Mouse (Mus musculus) gastrocnemius, adult 2 months (tissue): Measurements from ENCODE around the gene Slc6a15. TPM values are rescaled to one million over a fixed set of nuclear protein-coding genes. Genes with fewer than 3 reads are reported as not detected.
A peak's percentile ranks its signal among the peaks of the same experiment; 100 is the strongest.

Source experiments
- DNase-seq: peaks from one replicate; pipeline ENCODE4 v3.0.0; 2022
- H3K27ac ChIP-seq: fragments of 200-600 bp; 2 replicates; pipeline ENCODE4 v1.8.1; 2022; ENCODE audit warnings: mild to moderate bottlenecking
- H3K4me3 ChIP-seq: fragments of 200-600 bp; 2 replicates; pipeline ENCODE4 v1.8.1; 2022; ENCODE audit warnings: mild to moderate bottlenecking, moderate library complexity
- CTCF ChIP-seq: fragments of 200-600 bp; IDR thresholded peaks from 2 replicates; pipeline ENCODE4 v1.8.1; 2022; ENCODE audit warnings: antibody characterized with exemption, mild to moderate bottlenecking, moderate library complexity
- intact Hi-C: fragments of 180-260 bp; cut with DNase I; formaldehyde crosslinking; loops from one replicate; pipeline ENCODE4 v1.15.1; 2025
- long read RNA-seq, 2 experiments: library from polyadenylated mRNA; stranded (forward); transcript quantifications; one replicate each; pipeline ENCODE4 v2.0.0; 2021
- total RNA-seq, 2 experiments: library from RNA; stranded (reverse); gene quantifications; 2 replicates each; pipeline ENCODE4 v1.2.3; 2021

The Slc6a15 gene
- total RNA-seq = under 1 TPM; 0.08 to 0.20 TPM
- long read RNA-seq, experiment 1 = 0 reads
- long read RNA-seq, experiment 2 = 0 reads

DNA sequence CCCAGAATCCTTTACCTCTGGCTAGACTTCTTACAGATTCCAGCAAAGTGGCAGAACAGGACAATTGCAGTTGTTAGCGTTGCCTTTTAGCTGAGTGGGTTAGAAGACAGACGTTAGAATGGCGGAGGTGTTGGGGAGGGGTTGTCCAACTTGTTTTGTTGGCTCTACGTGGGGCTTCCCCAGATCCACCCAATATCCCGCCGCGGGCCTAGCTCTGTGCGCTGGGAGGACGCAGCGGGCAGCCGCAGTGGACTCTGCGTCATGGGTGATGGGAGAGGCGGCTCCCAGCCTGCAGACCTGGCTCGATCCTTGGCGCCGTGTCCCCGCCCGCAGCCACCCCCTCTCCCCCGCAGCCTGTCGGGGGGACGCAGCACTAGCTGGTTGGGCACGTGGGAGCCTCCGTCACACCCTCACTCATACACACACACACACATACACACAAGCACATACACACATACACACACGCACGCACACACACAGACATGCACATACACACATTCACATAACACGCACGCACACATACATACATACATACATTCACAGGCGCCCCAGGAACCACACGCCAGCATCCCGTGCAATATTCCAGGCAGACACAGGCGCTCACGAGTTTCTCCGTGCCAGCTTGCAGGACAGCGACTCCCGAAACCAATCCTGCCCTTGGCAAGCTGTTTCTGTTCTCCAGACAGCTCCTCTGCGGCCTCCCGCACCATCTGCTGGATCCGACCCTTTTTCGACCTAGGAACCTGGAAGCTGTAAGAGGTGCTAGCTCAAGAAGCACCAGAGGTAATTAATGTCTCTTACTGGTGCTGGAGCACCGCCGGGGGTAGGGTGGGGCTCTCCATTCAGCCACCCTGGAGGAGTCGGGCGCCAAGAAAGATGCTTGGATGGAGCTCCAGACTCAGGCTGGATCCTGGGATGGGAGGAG, at the start of gene Slc6a15:
TSS of gene Slc6a15 (plus strand) at position 413 of the 925 bp plus-strand sequence.
- no peak within 1 kb of the TSS for H3K27ac ChIP-seq
- no peak for TF ChIP-seq CTCF
- DNase-seq = peak; percentile 15
- peak within 1 kb of the TSS; percentile 69 for H3K4me3 ChIP-seq
- intact Hi-C loops = no loop called here

DNA sequence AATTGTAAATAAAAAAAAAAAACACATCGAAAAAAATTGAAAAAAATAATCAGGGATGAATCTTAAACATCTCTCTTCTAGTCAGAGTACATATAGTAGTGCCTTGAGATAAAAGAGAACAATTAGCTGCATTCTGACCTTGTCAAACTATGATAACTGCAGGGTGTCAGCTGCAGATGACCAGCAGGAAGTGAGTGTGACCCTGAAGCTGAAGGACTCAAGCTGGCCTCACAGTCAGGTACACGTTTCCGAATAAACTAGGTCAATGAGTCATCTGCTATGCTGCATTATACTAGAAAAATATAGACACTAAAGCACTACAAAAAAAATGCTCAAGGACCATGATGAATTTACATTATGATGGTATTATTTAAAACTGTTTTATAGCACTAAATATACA, 45.6 kb upstream of the Slc6a15 start:
- TF ChIP-seq CTCF = no peak
- intact Hi-C loops = no loop called here
- no peak overlapping the region for H3K4me3 ChIP-seq
- H3K27ac ChIP-seq = no peak overlapping the region
- no peak for DNase-seq

DNA sequence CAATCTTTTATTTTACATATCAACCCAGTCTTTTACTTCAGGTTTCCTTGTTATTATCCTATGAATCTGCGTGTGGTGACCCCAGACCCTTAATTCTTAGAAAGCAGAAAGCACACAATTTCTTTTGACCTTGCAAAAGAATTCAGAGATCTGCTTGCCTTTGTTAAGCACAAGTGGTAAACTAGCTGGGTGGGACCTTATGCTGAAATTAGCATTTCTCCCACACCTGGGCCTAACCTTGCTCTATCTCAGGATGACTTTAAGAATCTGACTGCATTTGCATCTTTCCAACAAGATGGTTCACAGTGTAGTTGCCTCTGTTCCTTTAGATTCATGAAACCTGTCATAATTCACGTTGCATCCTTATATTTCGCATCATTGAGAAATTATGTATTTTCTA, 44.2 kb upstream of the Slc6a15 start:
- no peak for TF ChIP-seq CTCF
- intact Hi-C loops = no loop called here
- Histone ChIP-seq H3K27ac (no peak overlapping the region), H3K4me3 (no peak overlapping the region)
- no peak for DNase-seq

DNA sequence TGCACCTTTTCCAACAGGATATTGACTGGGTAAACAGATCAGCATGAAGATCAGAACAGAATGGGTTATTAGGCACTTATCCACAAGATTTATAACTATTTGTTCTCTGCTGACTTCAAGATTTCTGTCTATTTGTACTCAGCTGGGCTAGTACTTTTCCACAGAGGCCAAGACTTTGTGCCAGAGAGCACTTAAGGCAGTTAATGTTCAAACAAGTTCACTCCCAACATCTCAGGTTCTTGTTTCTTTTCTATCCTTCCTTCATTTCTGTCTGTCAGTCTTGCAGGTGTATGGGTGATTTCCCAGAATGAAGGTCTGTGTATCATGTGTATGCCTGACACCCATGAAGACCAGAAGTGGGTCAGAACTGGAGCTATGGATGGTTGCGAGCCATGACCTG, 33.3 kb upstream of the Slc6a15 start:
- Histone ChIP-seq H3K27ac (no peak overlapping the region), H3K4me3 (no peak overlapping the region)
- TF ChIP-seq CTCF = no peak
- intact Hi-C loops = no loop called here
- DNase-seq = no peak

DNA sequence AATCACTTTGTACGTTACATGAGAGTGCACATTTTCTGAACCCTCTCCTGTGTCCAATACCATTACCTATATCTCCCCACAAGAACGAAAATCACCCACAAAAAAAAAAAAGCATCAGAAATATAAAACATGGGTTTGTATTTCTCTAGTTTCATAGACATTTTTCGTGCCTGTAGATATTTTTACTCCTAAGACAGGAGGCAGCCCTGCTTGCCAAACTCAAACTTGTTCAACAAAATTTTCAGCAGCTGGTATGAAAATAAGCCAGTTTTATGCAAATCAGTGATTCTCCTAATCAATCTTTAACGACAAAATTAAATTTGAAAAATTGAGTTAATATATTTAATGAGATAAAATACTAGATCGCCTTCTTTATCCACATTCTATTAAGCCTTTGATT, 27.7 kb upstream of the Slc6a15 start:
- no peak for TF ChIP-seq CTCF
- intact Hi-C loops = no loop called here
- DNase-seq = no peak
- no peak overlapping the region for H3K27ac ChIP-seq
- no peak overlapping the region for H3K4me3 ChIP-seq

DNA sequence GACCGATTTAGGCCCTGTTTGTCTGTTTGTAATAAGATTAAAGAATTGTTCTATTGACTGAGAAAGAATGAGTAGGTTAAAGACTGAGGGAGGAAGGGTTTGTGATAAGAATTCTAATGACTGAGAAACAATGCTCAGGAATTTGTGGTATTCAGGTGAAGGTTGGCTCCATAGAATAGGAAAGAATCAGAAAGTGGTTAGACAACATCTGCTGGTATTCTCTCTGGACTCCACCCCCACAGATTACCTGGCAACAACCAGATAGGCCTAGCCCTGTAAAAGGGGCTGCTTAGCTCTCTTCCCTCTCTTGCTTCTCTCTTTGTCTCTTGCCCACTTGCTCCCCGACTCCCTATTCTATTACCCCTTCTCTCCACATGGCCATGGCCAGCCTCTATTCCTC, 20.8 kb upstream of the Slc6a15 start:
- Histone ChIP-seq H3K4me3 (no peak overlapping the region), H3K27ac (no peak overlapping the region)
- no peak for TF ChIP-seq CTCF
- DNase-seq = no peak
- intact Hi-C loops = no loop called here

DNA sequence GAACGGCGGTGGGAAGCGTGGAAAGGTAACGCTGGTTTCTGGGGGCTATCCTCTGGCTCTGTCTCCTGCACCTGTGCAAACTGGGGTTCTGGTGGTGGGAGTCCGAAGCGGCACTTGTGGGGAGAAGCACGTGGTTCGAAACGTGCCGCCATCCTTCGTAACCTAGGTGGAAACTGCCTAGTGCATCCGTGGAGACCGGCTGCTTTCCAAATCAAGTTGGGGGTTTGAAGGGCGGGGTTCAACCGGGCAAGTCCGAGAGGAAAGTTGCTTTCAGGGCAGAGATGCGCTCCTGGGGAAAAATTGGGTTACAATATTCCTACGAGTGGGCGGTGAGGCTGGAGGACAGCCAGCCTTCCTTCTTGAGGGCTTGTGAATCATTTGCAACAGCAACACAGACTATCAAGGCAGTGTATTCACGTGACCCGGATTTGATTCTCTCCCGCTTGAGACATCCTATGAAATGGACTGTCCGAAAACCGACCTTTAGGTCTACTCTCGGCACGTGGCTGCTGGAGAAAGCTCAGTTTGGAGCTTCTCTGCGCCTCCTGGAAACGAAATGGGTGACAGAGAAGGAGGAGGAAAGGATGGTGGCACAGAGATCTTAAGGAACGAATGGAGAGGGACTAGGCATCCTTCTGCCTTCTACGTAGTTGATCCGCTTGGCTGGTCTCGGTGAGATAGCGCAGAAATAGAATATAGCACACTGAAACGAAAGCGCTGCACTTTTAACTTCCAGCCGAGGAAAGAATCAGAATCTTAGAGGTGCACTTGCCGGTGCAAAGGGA, 905 bp downstream of the Slc6a15 start:
- intact Hi-C loops = no loop called here

DNA sequence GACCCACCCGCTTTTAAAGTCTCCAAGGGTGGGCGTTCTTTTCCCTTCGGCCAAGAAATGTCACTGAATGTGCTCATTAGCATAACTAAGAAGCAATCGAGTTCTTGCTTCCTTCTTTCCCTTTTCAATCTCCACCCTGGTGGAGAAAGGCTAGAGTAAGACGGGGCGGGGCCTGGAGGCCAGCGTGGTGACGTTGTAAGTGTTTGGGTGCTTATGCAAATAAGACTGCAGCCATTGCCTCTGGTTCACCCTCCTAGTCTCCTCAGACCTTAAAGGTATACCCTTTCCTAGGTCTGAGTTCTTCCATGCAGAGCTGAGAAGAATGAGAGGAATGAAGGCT, 1.5 kb downstream of the Slc6a15 start:
- intact Hi-C loops = no loop called here
- no peak overlapping the region for H3K27ac ChIP-seq
- TF ChIP-seq CTCF = no peak
- H3K4me3 ChIP-seq = peak overlapping the region; percentile 69
- peak; percentile 34 for DNase-seq

More for the DNA sequence above, 905 bp downstream of the Slc6a15 start:
- Histone ChIP-seq H3K27ac (no peak overlapping the region), H3K4me3 (peak overlapping the region; percentile 69)
- TF ChIP-seq CTCF = no peak
- peak; percentile 15 for DNase-seq

DNA sequence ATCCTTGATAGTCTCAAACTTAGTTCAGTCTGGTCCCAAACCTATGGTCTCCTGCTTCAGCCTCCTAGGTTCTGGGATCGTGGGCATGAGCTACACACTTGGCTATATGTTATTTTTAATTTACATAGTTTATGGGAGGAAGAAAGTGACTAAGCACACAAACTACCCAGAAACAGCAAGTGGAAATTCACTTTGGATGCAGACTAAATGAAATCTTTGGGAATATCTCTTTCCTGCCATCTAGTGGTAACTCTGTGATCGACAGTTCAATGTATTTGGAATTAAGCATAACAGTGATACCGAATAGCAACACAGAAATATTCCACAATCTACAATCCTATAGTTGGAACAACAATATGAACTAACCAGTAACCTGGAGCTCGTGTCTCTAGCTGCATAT, 34.6 kb downstream of the Slc6a15 start:
- intact Hi-C loops = no loop called here
- peak; percentile 55 for TF ChIP-seq CTCF
- H3K27ac ChIP-seq = no peak overlapping the region
- H3K4me3 ChIP-seq = no peak overlapping the region
- DNase-seq = no peak

DNA sequence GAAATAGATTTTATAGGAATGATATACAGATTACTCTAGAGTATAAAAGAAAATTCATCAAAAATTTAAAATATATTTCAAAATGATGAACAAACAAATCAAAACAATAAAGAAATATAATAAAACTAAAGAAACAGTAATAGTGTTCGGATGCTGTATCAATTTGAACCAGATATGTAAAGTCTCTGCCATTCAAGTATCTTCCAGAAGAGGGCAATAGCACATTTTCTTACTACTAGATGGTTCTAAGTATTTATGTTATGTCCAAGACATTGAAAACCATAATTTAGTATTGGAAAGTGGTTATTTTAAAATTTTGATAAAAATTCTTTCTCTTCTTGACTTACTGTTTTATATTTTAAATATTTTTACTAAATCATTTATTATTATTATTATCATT, 60.1 kb downstream of the Slc6a15 start:
- no peak for DNase-seq
- intact Hi-C loops = no loop called here
- Histone ChIP-seq H3K27ac (no peak overlapping the region), H3K4me3 (no peak overlapping the region)
- TF ChIP-seq CTCF = no peak

DNA sequence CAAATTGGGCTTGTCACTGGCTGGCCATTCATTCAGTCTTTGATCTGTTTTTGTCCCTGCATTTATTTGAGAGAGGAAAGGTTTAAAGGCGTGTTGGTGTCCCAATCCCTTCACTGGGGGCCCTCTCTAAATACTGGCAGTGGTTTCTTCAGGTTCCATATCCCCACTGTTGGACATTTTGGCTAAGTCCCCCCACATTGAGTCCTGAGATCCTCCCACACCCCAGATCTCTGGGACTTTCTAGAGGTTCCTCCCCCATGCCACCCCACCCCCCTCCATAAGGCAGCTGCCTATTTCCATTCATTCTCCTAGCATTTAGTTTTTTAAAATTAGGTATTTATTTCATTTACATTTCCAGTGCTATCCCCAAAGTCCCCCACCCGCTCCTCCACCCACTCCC, 75.0 kb downstream of the Slc6a15 start:
- no peak for TF ChIP-seq CTCF
- intact Hi-C loops = no loop called here
- H3K4me3 ChIP-seq = no peak overlapping the region
- DNase-seq = no peak
- H3K27ac ChIP-seq = no peak overlapping the region

DNA sequence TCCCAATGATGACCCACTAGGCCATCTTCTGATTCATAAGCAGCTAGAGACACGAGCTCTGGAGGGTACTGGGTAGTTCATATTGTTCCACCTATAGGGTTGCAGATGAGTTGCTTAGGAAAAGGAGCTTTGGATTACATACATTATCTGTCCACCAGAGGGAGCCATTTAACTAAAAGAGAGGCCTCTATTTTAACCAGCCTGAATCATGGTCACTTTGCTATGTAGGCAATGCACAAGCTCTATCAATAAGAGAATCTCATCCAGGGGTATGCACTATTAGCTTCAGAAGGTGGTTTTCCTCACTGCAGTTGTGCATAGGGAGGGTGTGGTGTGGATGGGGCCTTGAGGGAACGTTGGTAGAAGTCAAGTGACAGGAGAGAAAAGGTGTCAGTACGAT, 75.5 kb downstream of the Slc6a15 start:
- DNase-seq = no peak
- no peak overlapping the region for H3K27ac ChIP-seq
- peak; percentile 67 for TF ChIP-seq CTCF
- H3K4me3 ChIP-seq = no peak overlapping the region
- intact Hi-C loops = no loop called here

DNA sequence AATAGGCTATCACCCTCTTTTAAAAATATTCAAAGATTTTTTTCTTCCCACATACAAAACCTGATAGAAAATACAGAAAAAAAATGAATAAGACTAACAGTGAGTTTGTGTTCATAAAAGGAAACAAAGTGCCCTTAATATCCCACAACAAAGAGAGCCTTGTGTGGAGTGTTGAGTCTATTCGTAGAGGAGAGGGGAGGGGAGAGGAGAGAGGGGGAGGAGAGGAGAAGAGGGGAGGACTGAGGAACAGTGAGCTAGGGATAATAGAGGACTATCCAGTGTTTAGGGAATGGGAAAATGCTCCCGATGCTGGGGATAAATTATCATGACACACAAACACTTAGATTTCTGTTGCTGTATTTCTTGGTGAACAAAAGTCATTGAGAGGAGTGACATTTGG, 80.8 kb downstream of the Slc6a15 start:
- no peak overlapping the region for H3K4me3 ChIP-seq
- intact Hi-C loops = no loop called here

More for the DNA sequence above, 80.8 kb downstream of the Slc6a15 start:
- DNase-seq = no peak
- no peak for TF ChIP-seq CTCF
- no peak overlapping the region for H3K27ac ChIP-seq
